Mouse (Mus musculus) liver, embryonic 16.5 days (tissue): ENCODE data around the gene Flywch1. TPM values are rescaled to one million over a fixed set of nuclear protein-coding genes. Genes with fewer than 3 reads are reported as not detected.

ENCODE experiments used
- ATAC-seq: fragments of 200-750 bp; cut with Nextera tagmentation; 2 replicates; pipeline ENCODE4 v1.8.0; 2017; ENCODE audit warnings: low read depth, mild to moderate bottlenecking, moderate number of reproducible peaks, moderate library complexity
- H3K27ac ChIP-seq: fragments of 300-500 bp; sonication (generic); 2 replicates; pipeline ENCODE4 v1.5.1; 2014; ENCODE audit warnings: mild to moderate bottlenecking, low read length
- H3K27me3 ChIP-seq: fragments of 300-500 bp; sonication (generic); 2 replicates; pipeline ENCODE4 v1.6.1; 2014; ENCODE audit warnings: low read depth, low read length, mixed read lengths; ENCODE audit not compliant: control insufficient read depth, insufficient read depth
- H3K36me3 ChIP-seq: fragments of 300-500 bp; sonication (generic); 2 replicates; pipeline ENCODE4 v1.6.1; 2014; ENCODE audit warnings: mild to moderate bottlenecking; ENCODE audit not compliant: control insufficient read depth, insufficient read depth
- H3K4me1 ChIP-seq: fragments of 300-500 bp; sonication (generic); 2 replicates; pipeline ENCODE4 v1.6.1; 2014; ENCODE audit warnings: low read depth, low read length, mixed read lengths; ENCODE audit not compliant: control insufficient read depth
- H3K4me2 ChIP-seq: fragments of 300-500 bp; sonication (generic); 2 replicates; pipeline ENCODE4 v1.6.1; 2014; ENCODE audit warnings: low read depth, low read length, mixed read lengths
- H3K4me3 ChIP-seq: fragments of 300-500 bp; sonication (generic); 2 replicates; pipeline ENCODE4 v1.5.1; 2014; ENCODE audit warnings: low read depth, mild to moderate bottlenecking, low read length
- H3K9ac ChIP-seq: fragments of 300-500 bp; sonication (generic); 2 replicates; pipeline ENCODE4 v1.6.1; 2014; ENCODE audit warnings: low read depth, low read length
- H3K9me3 ChIP-seq: fragments of 300-500 bp; sonication (generic); replicated peaks from 2 replicates; pipeline ENCODE4 v1.6.1; 2016; ENCODE audit warnings: low read length; ENCODE audit not compliant: control insufficient read depth
- WGBS: fragments of 180-500 bp; shearing (Covaris S2); extraction: QIAGEN DNeasy Blood & Tissue Kit; methylation state at CpG from one replicate; pipeline ENCODE4 v1.1.7; 2014; ENCODE audit not compliant: insufficient replicate concordance; 5-methylcytosine and 5-hydroxymethylcytosine counted together
- polyA plus RNA-seq: library from polyadenylated mRNA; unstranded; fragments of >200 nt; fragmentation: Nextera tagmentation; extraction: Ambion mirVana; gene quantifications from 2 replicates; pipeline ENCODE4 v1.2.1, GENCODE M21; 2015

Flywch1 gene
- polyA plus RNA-seq, 1 experiment from 2014 or later, result 10.6 TPM

GRCm38 (mm10) chr17:23737493-23738445 lies 33.6 kb downstream of the Flywch1 start:
- 75% methylated on average over 15 of the region's 15 CpGs for WGBS
- peaks cover 3% of the 10 kb centered on the region for H3K36me3 ChIP-seq
- H3K27me3 ChIP-seq, result peaks cover 51% of the 10 kb centered on the region
- no peak overlapping the region for H3K4me2 ChIP-seq
- H3K4me3 ChIP-seq, result no peak overlapping the region
- H3K27ac ChIP-seq, result no peak overlapping the region
- H3K9me3 ChIP-seq, result no peaks in the 10 kb centered on the region
- peaks cover 28% of the 10 kb centered on the region for H3K4me1 ChIP-seq
- no peak overlapping the region for H3K9ac ChIP-seq
- no peak for ATAC-seq

GRCm38 (mm10) chr17:23734341-23734740 lies 37.1 kb downstream of the Flywch1 start:
- Histone ChIP-seq H3K9me3 (no peaks in the 10 kb centered on the region), H3K4me1 (peaks cover 10% of the 10 kb centered on the region), H3K27me3 (peaks cover 18% of the 10 kb centered on the region), H3K4me3 (no peak overlapping the region), H3K9ac (no peak overlapping the region), H3K27ac (no peak overlapping the region), H3K36me3 (peaks cover 3% of the 10 kb centered on the region), H3K4me2 (no peak overlapping the region)
- ATAC-seq, result no peak
- WGBS, result 83% methylated on average over 1 of the region's 1 CpGs

GRCm38 (mm10) chr17:23730441-23730840 lies 41.0 kb downstream of the Flywch1 start:
- 43% methylated on average over 1 of the region's 1 CpGs for WGBS
- H3K9ac ChIP-seq, result no peak overlapping the region

GRCm38 (mm10) chr17:23726758-23727142 lies 44.7 kb downstream of the Flywch1 start:
- no peaks in the 10 kb centered on the region for H3K9me3 ChIP-seq
- H3K4me2 ChIP-seq, result peak overlapping the region; percentile 85
- H3K4me3 ChIP-seq, result peak overlapping the region; percentile 88
- no peaks in the 10 kb centered on the region for H3K36me3 ChIP-seq
- ATAC-seq, result peak; percentile 86
- peak overlapping the region; percentile 85 for H3K9ac ChIP-seq
- no peaks in the 10 kb centered on the region for H3K27me3 ChIP-seq
- H3K27ac ChIP-seq, result peak overlapping the region; percentile 92
- peaks cover 22% of the 10 kb centered on the region for H3K4me1 ChIP-seq
- WGBS, result under 1% methylated on average over 20 of the region's 20 CpGs

More at GRCm38 (mm10) chr17:23730441-23730840, 41.0 kb downstream of the Flywch1 start:
- Histone ChIP-seq H3K4me3 (no peak overlapping the region), H3K27me3 (no peaks in the 10 kb centered on the region), H3K4me2 (no peak overlapping the region), H3K9me3 (no peaks in the 10 kb centered on the region), H3K36me3 (no peaks in the 10 kb centered on the region; the same call in 1 of the 2 replicates), H3K4me1 (peaks cover 21% of the 10 kb centered on the region), H3K27ac (no peak overlapping the region)
- ATAC-seq, result no peak

GRCm38 (mm10) chr17:23725999-23726757 lies 45.2 kb downstream of the Flywch1 start, which contains the start of gene Pkmyt1:
Gene Pkmyt1, plus strand, starts transcription at chr17:23726336.
- H3K27me3 ChIP-seq, result no peaks in the 10 kb centered on the region
- peak within 1 kb of the TSS; percentile 88 for H3K4me3 ChIP-seq
- WGBS, result 1% methylated on average over 71 of the region's 73 CpGs
- H3K9me3 ChIP-seq, result no peaks in the 10 kb centered on the region
- ATAC-seq, result peak; percentile 91
- peaks cover 22% of the 10 kb centered on the region for H3K4me1 ChIP-seq
- peak within 1 kb of the TSS; percentile 85 for H3K4me2 ChIP-seq
- peak within 1 kb of the TSS; percentile 85 for H3K9ac ChIP-seq
- H3K36me3 ChIP-seq, result no peaks in the 10 kb centered on the region
- H3K27ac ChIP-seq, result peak within 1 kb of the TSS; percentile 92

GRCm38 (mm10) chr17:23725477-23725876 lies 45.9 kb downstream of the Flywch1 start:
- Histone ChIP-seq H3K27me3 (no peaks in the 10 kb centered on the region), H3K4me2 (peak overlapping the region; percentile 85), H3K9me3 (no peaks in the 10 kb centered on the region), H3K36me3 (no peaks in the 10 kb centered on the region), H3K9ac (peak overlapping the region; percentile 74), H3K27ac (peak overlapping the region; percentile 69), H3K4me3 (peak overlapping the region; percentile 88), H3K4me1 (peaks cover 22% of the 10 kb centered on the region)
- ATAC-seq, result no peak
- 41% methylated on average over 4 of the region's 4 CpGs for WGBS

- no peaks in the 10 kb centered on the region for H3K36me3 ChIP-seq
- H3K9ac ChIP-seq, result no peak within 1 kb of the TSS
- H3K4me1 ChIP-seq, result peaks cover 13% of the 10 kb centered on the region
- no peak for ATAC-seq
- H3K9me3 ChIP-seq, result no peaks in the 10 kb centered on the region
- H3K4me3 ChIP-seq, result no peak within 1 kb of the TSS
- H3K27me3 ChIP-seq, result no peaks in the 10 kb centered on the region
- no peak within 1 kb of the TSS for H3K4me2 ChIP-seq
- H3K27ac ChIP-seq, result no peak within 1 kb of the TSS
- WGBS, result 78% methylated on average over 7 of the region's 7 CpGs
Observed at GRCm38 (mm10) chr17:23722376-23723125, 48.9 kb downstream of the Flywch1 start, which contains the start of gene 1520401A03Rik. Gene 1520401A03Rik, minus strand, starts transcription at chr17:23722783.

GRCm38 (mm10) chr17:23721886-23722285 lies 49.5 kb downstream of the Flywch1 start:
- peaks cover 7% of the 10 kb centered on the region for H3K4me1 ChIP-seq
- no peak for ATAC-seq
- 68% methylated on average over 2 of the region's 2 CpGs for WGBS
- no peak overlapping the region for H3K4me2 ChIP-seq
- H3K4me3 ChIP-seq, result no peak overlapping the region
- H3K27me3 ChIP-seq, result no peaks in the 10 kb centered on the region
- H3K27ac ChIP-seq, result no peak overlapping the region
- H3K9ac ChIP-seq, result no peak overlapping the region
- H3K36me3 ChIP-seq, result no peaks in the 10 kb centered on the region
- H3K9me3 ChIP-seq, result no peaks in the 10 kb centered on the region
